Mouse (Mus musculus) forebrain, embryonic 16.5 days (tissue): Measurements from ENCODE around the gene Afm. TPM values are rescaled to one million over a fixed set of nuclear protein-coding genes. Genes with fewer than 3 reads are reported as not detected.

ENCODE experiments used
- ATAC-seq: fragments of 200-750 bp; cut with Nextera tagmentation; 2 replicates; pipeline ENCODE4 v1.8.0; 2017; ENCODE audit warnings: mild to moderate bottlenecking, moderate library complexity
- H3K27ac ChIP-seq: fragments of 300-500 bp; sonication (generic); 2 replicates; pipeline ENCODE4 v1.5.1; 2014; ENCODE audit warnings: low read length, control low read depth
- H3K27me3 ChIP-seq: fragments of 300-500 bp; sonication (generic); replicated peaks from 2 replicates; pipeline ENCODE4 v1.6.1; 2014; ENCODE audit warnings: low read length; ENCODE audit not compliant: control insufficient read depth, insufficient read depth
- H3K36me3 ChIP-seq: fragments of 300-500 bp; sonication (generic); 2 replicates; pipeline ENCODE4 v1.6.1; 2014; ENCODE audit not compliant: control insufficient read depth, insufficient read depth
- H3K4me1 ChIP-seq: fragments of 300-500 bp; sonication (generic); replicated peaks from 2 replicates; pipeline ENCODE4 v1.6.1; 2014; ENCODE audit warnings: low read length; ENCODE audit not compliant: control insufficient read depth, insufficient read depth
- H3K4me2 ChIP-seq: fragments of 300-500 bp; sonication (generic); 2 replicates; pipeline ENCODE4 v1.6.1; 2014; ENCODE audit warnings: mild to moderate bottlenecking, low read length, control low read depth
- H3K4me3 ChIP-seq: fragments of 300-500 bp; sonication (generic); replicated peaks from 2 replicates; pipeline ENCODE4 v1.5.1; 2014; ENCODE audit warnings: mild to moderate bottlenecking, low read length, control low read depth
- H3K9ac ChIP-seq: fragments of 300-500 bp; sonication (generic); replicated peaks from 2 replicates; pipeline ENCODE4 v1.6.1; 2014; ENCODE audit warnings: low read depth, low read length, control low read depth
- H3K9me3 ChIP-seq: fragments of 300-500 bp; sonication (generic); 2 replicates; pipeline ENCODE4 v1.6.1; 2016; ENCODE audit warnings: low read length; ENCODE audit not compliant: control insufficient read depth
- WGBS: fragments of 180-500 bp; shearing (Covaris S2); extraction: QIAGEN DNeasy Blood & Tissue Kit; methylation state at CpG from one replicate; pipeline ENCODE4 v1.1.7; 2014; 5-methylcytosine and 5-hydroxymethylcytosine counted together
- polyA plus RNA-seq: library from polyadenylated mRNA; unstranded; fragments of >200 nt; fragmentation: Nextera tagmentation; extraction: Ambion mirVana; gene quantifications from 2 replicates; pipeline ENCODE4 v1.2.1, GENCODE M21; 2015

Gene Afm
- not detected in 2 replicates for polyA plus RNA-seq

DNA sequence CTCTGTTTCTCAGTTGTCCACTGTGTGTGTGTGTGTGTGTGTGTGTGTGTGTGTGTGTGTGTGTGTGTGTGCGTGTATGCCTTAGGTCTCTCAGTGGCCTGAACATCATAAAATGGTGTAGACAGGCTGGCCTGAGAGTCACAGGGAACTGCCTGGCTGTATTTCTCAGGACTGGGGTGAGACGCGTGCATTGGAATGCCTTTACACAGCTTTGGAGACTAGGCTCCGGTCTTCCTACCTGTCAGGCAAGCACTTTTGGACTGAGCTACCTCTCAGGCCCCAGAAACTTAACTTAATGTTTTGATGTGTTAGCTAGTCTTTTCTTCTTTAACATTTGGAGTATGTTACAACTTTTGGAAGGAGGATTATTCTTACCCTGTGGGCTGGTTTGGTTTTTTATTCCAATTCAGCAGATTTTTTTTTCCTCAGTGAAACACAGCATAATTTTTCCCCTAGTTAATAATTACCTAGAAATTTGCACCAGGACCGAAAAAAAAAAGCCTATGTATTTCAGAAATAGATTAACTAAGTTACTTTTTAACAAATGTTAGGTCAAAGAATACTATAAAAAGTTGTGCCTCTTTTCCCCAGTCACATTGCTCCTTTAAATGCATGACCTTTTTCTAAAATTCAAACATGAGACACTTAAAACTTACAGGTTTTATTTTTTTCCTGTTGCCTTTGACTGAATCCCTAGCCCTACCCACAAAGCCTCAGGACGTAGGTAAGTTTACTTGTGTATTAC is at the start of gene Afm:
TSS of gene Afm (plus strand) at position 577 of the 745 bp plus-strand sequence.
- H3K27me3 ChIP-seq: no peaks in the 10 kb centered on the region
- H3K4me1 ChIP-seq: no peaks in the 10 kb centered on the region
- WGBS: 87% methylated on average over 6 of the region's 6 CpGs
- H3K36me3 ChIP-seq: no peaks in the 10 kb centered on the region
- H3K4me3 ChIP-seq: no peak within 1 kb of the TSS
- H3K9ac ChIP-seq: no peak within 1 kb of the TSS
- no peak within 1 kb of the TSS for H3K27ac ChIP-seq
- no peak within 1 kb of the TSS for H3K4me2 ChIP-seq
- no peak for ATAC-seq
- H3K9me3 ChIP-seq: no peaks in the 10 kb centered on the region

GRCm38 (mm10) chr5:90470836-90471235 is 47.9 kb upstream of the Afm start:
- Histone ChIP-seq H3K9ac (no peak overlapping the region), H3K4me1 (no peaks in the 10 kb centered on the region), H3K36me3 (no peaks in the 10 kb centered on the region), H3K4me2 (no peak overlapping the region), H3K27me3 (no peaks in the 10 kb centered on the region), H3K27ac (no peak overlapping the region), H3K4me3 (no peak overlapping the region), H3K9me3 (no peaks in the 10 kb centered on the region)
- no peak for ATAC-seq
- 92% methylated on average over 3 of the region's 3 CpGs for WGBS

DNA sequence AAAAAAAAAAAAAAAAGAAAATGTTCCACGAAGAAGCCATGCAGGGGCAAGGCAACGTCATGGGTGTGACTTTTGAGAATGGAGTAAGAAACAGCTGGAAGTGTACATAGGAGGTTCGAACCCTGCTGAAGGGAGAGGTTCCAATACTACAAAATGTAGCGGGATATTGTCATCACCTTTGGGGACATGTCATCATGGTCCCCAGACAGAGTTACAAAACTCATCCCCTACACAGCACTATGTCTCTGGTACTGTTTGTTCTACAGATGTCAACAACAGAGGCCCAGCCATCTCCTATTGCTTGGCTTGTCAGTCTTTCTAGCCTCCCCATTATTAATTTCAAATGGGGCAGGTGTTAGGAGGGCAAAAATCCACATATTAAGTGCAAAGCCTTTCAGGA is 44.8 kb upstream of the Afm start:
- H3K4me2 ChIP-seq: no peak overlapping the region
- no peak overlapping the region for H3K9ac ChIP-seq
- H3K4me1 ChIP-seq: no peaks in the 10 kb centered on the region
- no peaks in the 10 kb centered on the region for H3K9me3 ChIP-seq
- 87% methylated on average over 4 of the region's 4 CpGs for WGBS
- no peak for ATAC-seq
- H3K27ac ChIP-seq: no peak overlapping the region
- no peaks in the 10 kb centered on the region for H3K27me3 ChIP-seq
- H3K4me3 ChIP-seq: no peak overlapping the region
- no peaks in the 10 kb centered on the region for H3K36me3 ChIP-seq

- Histone ChIP-seq H3K36me3 (no peaks in the 10 kb centered on the region), H3K4me2 (no peak overlapping the region)
Measured at GRCm38 (mm10) chr5:90474369-90474768, 44.4 kb upstream of the Afm start.

DNA sequence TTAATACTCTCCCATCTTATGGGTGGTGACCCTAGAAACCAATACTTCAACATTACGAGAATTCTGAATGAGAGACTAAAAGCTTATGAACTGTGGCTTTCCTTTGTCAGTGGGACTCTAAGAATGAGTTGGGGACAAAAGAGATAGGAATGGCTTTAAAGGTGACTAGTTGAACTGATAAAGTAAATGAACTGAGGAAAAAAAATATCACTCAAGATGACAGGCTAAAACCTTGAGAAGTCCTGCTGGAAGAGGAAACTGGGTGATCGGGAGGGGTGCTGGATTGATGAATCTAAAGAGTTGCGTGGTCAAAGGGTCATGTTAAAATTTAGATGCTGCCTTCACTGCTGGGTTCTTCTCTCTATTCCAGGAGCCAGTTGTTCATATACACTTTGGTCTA is 42.0 kb upstream of the Afm start:
- no peaks in the 10 kb centered on the region for H3K4me1 ChIP-seq
- H3K27ac ChIP-seq: no peak overlapping the region
- H3K27me3 ChIP-seq: no peaks in the 10 kb centered on the region
- H3K9ac ChIP-seq: no peak overlapping the region
- no peak for ATAC-seq
- H3K36me3 ChIP-seq: no peaks in the 10 kb centered on the region
- H3K9me3 ChIP-seq: no peaks in the 10 kb centered on the region
- H3K4me2 ChIP-seq: no peak overlapping the region
- no peak overlapping the region for H3K4me3 ChIP-seq
- 92% methylated on average over 3 of the region's 3 CpGs for WGBS

More at GRCm38 (mm10) chr5:90474369-90474768, 44.4 kb upstream of the Afm start:
- Histone ChIP-seq H3K27ac (no peak overlapping the region), H3K4me1 (no peaks in the 10 kb centered on the region), H3K4me3 (no peak overlapping the region), H3K27me3 (no peaks in the 10 kb centered on the region), H3K9me3 (no peaks in the 10 kb centered on the region), H3K9ac (no peak overlapping the region)
- 93% methylated on average over 5 of the region's 5 CpGs for WGBS
- ATAC-seq: no peak

DNA sequence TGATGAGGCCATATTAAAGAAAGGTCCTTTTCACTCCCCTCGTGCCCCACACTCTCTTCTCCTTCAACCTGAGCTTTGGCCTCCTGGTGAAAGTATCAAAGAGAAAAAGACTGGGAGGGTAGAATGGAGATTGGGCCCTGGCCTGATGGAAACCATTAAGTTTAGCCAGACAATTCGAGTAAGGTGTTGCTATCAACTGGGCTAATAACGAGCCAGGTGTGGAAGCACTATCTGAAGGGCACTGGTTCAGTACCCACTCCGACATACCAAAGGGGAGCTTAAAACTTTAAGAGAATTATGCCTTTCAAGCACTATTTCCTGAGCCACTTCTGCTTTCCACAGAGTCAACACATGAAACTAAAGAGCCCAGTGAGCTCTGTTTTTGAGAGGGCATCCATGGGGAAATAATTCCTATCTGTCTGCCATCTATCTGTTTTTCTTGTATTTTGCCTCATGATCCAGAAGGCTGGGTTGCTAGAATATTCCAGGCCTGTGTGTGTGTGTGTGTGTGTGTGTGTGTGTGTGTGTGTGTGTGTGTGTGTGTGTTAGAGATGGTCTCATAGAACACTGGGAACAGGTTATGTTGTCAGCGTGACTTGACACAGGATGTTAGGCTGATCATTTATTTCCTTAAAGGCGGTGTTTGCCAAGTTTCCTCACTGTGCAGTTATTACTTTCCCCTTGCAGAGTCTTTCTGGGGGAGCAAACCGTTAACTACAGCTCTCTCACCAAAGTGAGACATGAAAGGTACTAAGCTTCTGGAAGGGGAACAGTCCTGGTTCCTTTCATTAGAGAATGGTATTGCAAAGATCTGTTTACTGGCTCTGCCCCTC is 41.2 kb upstream of the Afm start:
- H3K4me1 ChIP-seq: no peaks in the 10 kb centered on the region
- WGBS: 70% methylated on average over 7 of the region's 7 CpGs
- no peak overlapping the region for H3K4me2 ChIP-seq
- no peaks in the 10 kb centered on the region for H3K36me3 ChIP-seq
- H3K4me3 ChIP-seq: no peak overlapping the region
- H3K9ac ChIP-seq: no peak overlapping the region
- H3K27ac ChIP-seq: no peak overlapping the region
- H3K9me3 ChIP-seq: no peaks in the 10 kb centered on the region
- no peaks in the 10 kb centered on the region for H3K27me3 ChIP-seq
- ATAC-seq: no peak

DNA sequence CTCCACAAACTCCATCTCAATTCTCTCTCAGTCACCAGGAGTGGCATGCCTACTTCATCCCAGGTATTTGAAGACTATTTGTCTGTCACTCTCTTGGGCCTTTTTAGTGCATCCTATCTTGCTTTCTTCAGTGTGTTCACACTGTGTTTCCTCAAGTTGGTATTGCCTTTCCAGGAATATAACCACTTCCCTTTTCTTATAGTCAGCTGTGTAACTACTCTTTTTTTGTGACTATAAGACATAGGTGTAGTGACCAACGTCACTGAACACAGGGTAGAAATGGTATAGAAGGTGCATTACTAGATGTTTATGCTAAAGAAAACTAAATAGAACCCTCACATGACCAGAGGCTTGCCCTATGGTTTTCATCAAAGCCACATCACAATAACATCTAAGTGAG is 39.8 kb upstream of the Afm start:
- Histone ChIP-seq H3K4me2 (no peak overlapping the region), H3K9me3 (no peaks in the 10 kb centered on the region), H3K27ac (no peak overlapping the region), H3K4me3 (no peak overlapping the region), H3K27me3 (no peaks in the 10 kb centered on the region), H3K9ac (no peak overlapping the region), H3K4me1 (no peaks in the 10 kb centered on the region), H3K36me3 (no peaks in the 10 kb centered on the region)
- WGBS: 82% methylated on average over 1 of the region's 1 CpGs
- no peak for ATAC-seq

- H3K4me2 ChIP-seq: no peak overlapping the region
- H3K4me3 ChIP-seq: no peak overlapping the region
- no peaks in the 10 kb centered on the region for H3K9me3 ChIP-seq
- no peak for ATAC-seq
- H3K27me3 ChIP-seq: no peaks in the 10 kb centered on the region
- no peaks in the 10 kb centered on the region for H3K36me3 ChIP-seq
- H3K9ac ChIP-seq: no peak overlapping the region
- H3K4me1 ChIP-seq: no peaks in the 10 kb centered on the region
- 93% methylated on average over 7 of the region's 7 CpGs for WGBS
- no peak overlapping the region for H3K27ac ChIP-seq
Measured at GRCm38 (mm10) chr5:90485597-90485996, 33.1 kb upstream of the Afm start.

DNA sequence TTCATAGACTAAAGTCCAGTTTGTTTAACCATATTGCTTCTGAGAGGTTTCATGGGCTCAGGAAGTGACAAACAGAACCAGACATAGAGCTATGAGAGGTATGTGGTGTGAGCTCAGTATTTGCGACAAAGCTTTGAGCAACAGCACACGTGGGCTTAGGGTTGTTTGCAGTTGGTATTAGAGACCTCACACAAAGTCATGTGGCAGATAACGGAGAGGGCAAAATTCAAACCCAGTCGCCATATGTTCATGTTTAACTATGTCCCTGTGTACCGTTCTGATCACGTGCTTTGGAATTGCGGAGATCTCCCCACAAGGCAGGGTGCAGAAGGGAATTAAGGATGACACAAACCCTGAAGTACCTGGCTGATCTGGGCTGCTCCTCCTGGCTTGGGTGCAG is 30.4 kb upstream of the Afm start:
- H3K27ac ChIP-seq: no peak overlapping the region
- H3K36me3 ChIP-seq: no peaks in the 10 kb centered on the region
- H3K9ac ChIP-seq: no peak overlapping the region
- no peaks in the 10 kb centered on the region for H3K4me1 ChIP-seq
- WGBS: 92% methylated on average over 7 of the region's 7 CpGs
- no peak overlapping the region for H3K4me3 ChIP-seq
- H3K9me3 ChIP-seq: no peaks in the 10 kb centered on the region
- no peaks in the 10 kb centered on the region for H3K27me3 ChIP-seq
- no peak overlapping the region for H3K4me2 ChIP-seq
- no peak for ATAC-seq
